Mouse (Mus musculus) stomach, embryonic 14.5 days (tissue): ENCODE results near the gene Tmem236. TPM values are rescaled to one million over a fixed set of nuclear protein-coding genes. Genes with fewer than 3 reads are reported as not detected.

ENCODE experiments used
- ATAC-seq: fragments of 200-750 bp; cut with Nextera tagmentation; 2 replicates; pipeline ENCODE4 v1.8.0; 2017; ENCODE audit warnings: low read depth, moderate TSS enrichment; ENCODE audit not compliant: insufficient number of reproducible peaks, insufficient read depth, low FRiP score
- H3K27ac ChIP-seq: fragments of 300-500 bp; sonication (generic); 2 replicates; pipeline ENCODE4 v1.5.1; 2014; ENCODE audit warnings: mild to moderate bottlenecking, low read length, moderate library complexity, mixed read lengths
- H3K27me3 ChIP-seq: fragments of 300-500 bp; sonication (generic); 2 replicates; pipeline ENCODE4 v1.6.1; 2014; ENCODE audit warnings: low read length, control low read depth, mixed read lengths; ENCODE audit not compliant: control insufficient read depth, insufficient read depth
- H3K36me3 ChIP-seq: fragments of 300-500 bp; sonication (generic); 2 replicates; pipeline ENCODE4 v1.6.1; 2014; ENCODE audit warnings: mild to moderate bottlenecking, control low read depth, low read length, moderate library complexity, mixed read lengths; ENCODE audit not compliant: control insufficient read depth, insufficient read depth
- H3K4me1 ChIP-seq: fragments of 300-500 bp; sonication (generic); 2 replicates; pipeline ENCODE4 v1.6.1; 2014; ENCODE audit warnings: low read length, control low read depth, mixed read lengths; ENCODE audit not compliant: control insufficient read depth, insufficient read depth
- H3K4me2 ChIP-seq: fragments of 300-500 bp; sonication (generic); replicated peaks from 2 replicates; pipeline ENCODE4 v1.6.1; 2014; ENCODE audit warnings: low read depth, low read length, control low read depth
- H3K4me3 ChIP-seq: fragments of 300-500 bp; sonication (generic); 2 replicates; pipeline ENCODE4 v1.5.1; 2014; ENCODE audit warnings: low read depth, low read length, control low read depth
- H3K9ac ChIP-seq: fragments of 300-500 bp; sonication (generic); replicated peaks from 2 replicates; pipeline ENCODE4 v1.6.1; 2014; ENCODE audit warnings: low read depth, mild to moderate bottlenecking, control low read depth, low read length, moderate library complexity, mixed read lengths
- H3K9me3 ChIP-seq: fragments of 300-500 bp; sonication (generic); 2 replicates; pipeline ENCODE4 v1.6.1; 2016; ENCODE audit warnings: low read depth, low read length, control low read depth; ENCODE audit not compliant: control insufficient read depth
- WGBS: fragments of 180-500 bp; shearing (Covaris S2); extraction: QIAGEN DNeasy Blood & Tissue Kit; methylation state at CpG from one replicate; pipeline ENCODE4 v1.1.7; 2014; 5-methylcytosine and 5-hydroxymethylcytosine counted together
- polyA plus RNA-seq: library from polyadenylated mRNA; unstranded; fragments of >200 nt; fragmentation: Nextera tagmentation; extraction: Ambion mirVana; gene quantifications from 2 replicates; pipeline ENCODE4 v1.2.1, GENCODE M21; 2014

Gene Tmem236
- polyA plus RNA-seq, 1 experiment from 2014 or later, result 0.26 TPM

DNA sequence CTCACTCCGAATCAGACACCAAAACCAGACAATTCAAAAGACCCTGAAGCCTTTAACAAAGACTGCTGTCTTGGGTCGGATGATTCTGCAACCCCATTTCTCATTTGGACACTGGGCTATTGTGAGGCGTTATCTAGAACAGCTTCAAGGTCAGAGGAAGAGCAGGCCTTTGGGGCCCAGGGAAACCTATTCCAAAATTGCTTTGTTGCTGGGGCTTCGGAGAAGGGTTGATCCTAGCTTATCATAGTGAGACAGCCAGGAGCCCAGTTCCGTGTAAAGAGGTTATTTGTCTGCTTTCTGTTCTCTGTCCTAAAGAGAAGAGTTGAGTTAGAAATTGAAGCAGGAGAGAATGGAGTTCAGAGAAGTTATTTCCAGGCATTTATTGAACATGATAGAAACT is 64.8 kb downstream of the Tmem236 start:
- Histone ChIP-seq H3K27me3 (no peaks in the 10 kb centered on the region), H3K9me3 (no peaks in the 10 kb centered on the region), H3K27ac (no peak overlapping the region), H3K36me3 (no peaks in the 10 kb centered on the region), H3K9ac (no peak overlapping the region), H3K4me1 (no peaks in the 10 kb centered on the region), H3K4me2 (no peak overlapping the region), H3K4me3 (no peak overlapping the region)
- WGBS, result 54% methylated on average over 5 of the region's 5 CpGs
- no peak for ATAC-seq

DNA sequence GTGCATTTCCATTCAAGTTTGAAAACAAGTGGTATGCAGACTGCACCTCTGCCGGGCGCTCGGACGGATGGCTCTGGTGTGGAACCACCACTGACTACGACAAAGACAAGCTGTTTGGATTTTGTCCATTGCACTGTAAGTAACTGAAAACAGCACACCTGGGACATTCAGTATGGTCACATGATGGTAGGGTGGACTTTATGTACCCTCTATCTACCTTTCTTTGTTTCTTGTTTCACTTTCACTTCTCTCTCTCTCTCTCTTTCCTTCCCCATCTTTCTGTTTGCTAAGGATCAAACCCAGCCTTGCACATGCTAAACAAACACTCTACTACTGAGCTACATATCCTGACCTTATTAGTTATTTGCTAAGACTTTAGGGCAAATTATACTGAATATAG is 69.8 kb downstream of the Tmem236 start:
- no peak overlapping the region for H3K27ac ChIP-seq
- no peak overlapping the region for H3K4me3 ChIP-seq
- no peak overlapping the region for H3K4me2 ChIP-seq
- no peaks in the 10 kb centered on the region for H3K27me3 ChIP-seq
- no peaks in the 10 kb centered on the region for H3K36me3 ChIP-seq
- H3K9me3 ChIP-seq, result no peaks in the 10 kb centered on the region
- no peaks in the 10 kb centered on the region for H3K4me1 ChIP-seq
- ATAC-seq, result no peak
- H3K9ac ChIP-seq, result no peak overlapping the region
- 86% methylated on average over 5 of the region's 5 CpGs for WGBS

DNA sequence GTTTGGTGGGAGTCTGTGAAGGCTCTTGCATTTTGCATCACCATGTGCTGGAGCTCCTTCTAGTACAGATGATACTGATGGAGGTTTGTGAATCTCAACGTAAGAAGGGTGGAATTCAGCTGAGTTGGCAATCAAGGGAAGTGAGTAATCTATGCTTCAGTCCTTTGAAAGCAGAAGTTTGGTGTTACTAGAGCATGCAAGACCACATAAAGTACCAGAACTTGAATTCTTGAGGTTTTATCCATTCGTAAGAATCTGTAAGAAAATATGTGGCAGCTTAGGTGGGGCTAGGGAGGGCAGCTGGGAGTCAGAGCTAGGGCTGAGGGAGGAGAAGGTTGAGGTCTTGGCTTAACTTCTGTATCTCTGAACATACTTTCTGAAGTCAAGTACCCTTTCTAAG is 70.3 kb downstream of the Tmem236 start:
- Histone ChIP-seq H3K27ac (no peak overlapping the region), H3K4me3 (no peak overlapping the region), H3K9ac (no peak overlapping the region), H3K4me1 (no peaks in the 10 kb centered on the region), H3K9me3 (no peaks in the 10 kb centered on the region), H3K27me3 (no peaks in the 10 kb centered on the region), H3K36me3 (no peaks in the 10 kb centered on the region), H3K4me2 (no peak overlapping the region)
- ATAC-seq, result no peak
- WGBS, result 70% methylated on average over 2 of the region's 2 CpGs

DNA sequence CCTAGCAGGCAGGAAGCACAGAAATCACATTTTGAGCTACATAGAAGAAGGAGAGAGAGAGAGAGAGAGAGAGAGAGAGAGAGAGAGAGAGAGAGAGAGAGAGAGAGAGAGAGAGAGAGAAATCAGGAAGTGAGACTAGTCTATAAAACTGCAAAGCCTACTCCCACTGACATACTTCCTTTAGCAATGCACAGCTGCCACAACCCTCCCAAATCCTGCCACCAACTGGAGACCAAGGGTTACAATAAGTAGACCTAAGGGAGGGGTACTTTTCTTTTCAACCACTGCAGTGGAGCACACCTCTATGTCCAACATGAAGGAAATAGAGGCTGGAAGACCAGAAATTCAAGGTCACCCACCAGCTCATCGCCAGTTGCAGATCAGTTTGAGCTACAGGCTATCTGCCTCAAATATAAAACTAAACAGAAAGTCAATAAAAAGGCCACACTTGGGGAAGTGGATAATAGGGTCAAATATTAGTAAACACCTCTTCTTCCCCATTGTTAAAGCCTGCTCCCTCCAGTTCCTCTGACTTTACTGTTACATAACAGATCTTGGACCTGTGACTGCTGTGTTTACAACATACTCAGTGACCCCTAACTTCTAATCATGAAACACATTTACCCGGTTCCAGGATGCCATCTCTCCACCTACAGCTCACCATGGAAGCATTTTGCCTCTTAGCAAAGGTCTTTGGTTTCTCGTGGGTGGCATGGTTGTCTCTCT is 75.7 kb downstream of the Tmem236 start:
- Histone ChIP-seq H3K9ac (no peak overlapping the region), H3K4me3 (no peak overlapping the region), H3K27me3 (no peaks in the 10 kb centered on the region), H3K9me3 (no peaks in the 10 kb centered on the region), H3K27ac (no peak overlapping the region), H3K36me3 (no peaks in the 10 kb centered on the region), H3K4me2 (no peak overlapping the region), H3K4me1 (no peaks in the 10 kb centered on the region)
- ATAC-seq, result no peak
- 79% methylated on average over 3 of the region's 3 CpGs for WGBS

DNA sequence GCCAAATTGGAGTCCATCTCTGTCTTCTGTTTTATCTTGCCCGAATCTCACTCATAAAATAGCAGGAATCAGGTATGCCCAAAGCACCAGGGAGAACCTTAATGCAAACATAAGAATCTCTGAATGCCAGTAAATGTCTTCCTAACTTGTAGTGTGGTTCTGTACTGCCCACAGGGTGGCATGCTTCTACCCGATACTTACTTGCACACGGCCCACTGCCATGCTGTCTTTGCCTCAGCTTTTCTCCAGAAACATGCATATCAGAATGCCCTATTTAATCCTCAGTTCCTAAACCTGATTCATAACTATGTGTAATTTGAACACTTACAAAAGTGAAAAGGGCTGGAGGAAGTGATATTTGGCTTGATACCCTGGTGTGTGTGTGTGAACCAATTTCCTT is 77.6 kb downstream of the Tmem236 start:
- Histone ChIP-seq H3K4me1 (no peaks in the 10 kb centered on the region), H3K27me3 (no peaks in the 10 kb centered on the region), H3K4me3 (no peak overlapping the region), H3K9me3 (no peaks in the 10 kb centered on the region), H3K36me3 (no peaks in the 10 kb centered on the region), H3K9ac (no peak overlapping the region), H3K4me2 (no peak overlapping the region), H3K27ac (no peak overlapping the region)
- ATAC-seq, result no peak
- WGBS, result 72% methylated on average over 3 of the region's 3 CpGs

DNA sequence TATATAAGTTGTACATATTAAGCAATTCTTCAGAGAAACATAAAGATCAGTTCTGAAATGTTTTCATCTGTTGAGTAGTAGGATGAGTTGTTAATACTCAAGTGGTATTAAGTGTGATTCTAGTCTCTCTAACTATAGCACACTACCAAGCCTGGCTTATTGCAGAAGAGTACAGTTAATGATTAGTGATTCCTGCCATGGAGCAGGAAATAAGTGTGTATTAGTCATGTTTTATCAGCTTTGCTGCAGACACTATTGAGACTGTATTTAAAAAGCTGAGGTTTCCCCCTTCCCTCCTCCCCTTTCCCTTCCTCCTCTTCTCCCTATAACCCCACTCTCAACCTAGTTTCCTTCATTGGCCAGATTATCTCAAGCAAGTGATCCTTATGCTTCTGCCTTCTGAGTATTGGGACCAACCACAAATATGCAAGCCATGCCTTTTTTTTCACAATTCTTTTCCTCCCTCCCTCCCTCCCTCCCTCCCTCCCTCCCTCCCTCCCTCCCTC is 84.1 kb downstream of the Tmem236 start:
- ATAC-seq, result peak; percentile 37; the same call in 1 of the 2 replicates
- Histone ChIP-seq H3K4me2 (no peak overlapping the region), H3K27me3 (no peaks in the 10 kb centered on the region)

DNA sequence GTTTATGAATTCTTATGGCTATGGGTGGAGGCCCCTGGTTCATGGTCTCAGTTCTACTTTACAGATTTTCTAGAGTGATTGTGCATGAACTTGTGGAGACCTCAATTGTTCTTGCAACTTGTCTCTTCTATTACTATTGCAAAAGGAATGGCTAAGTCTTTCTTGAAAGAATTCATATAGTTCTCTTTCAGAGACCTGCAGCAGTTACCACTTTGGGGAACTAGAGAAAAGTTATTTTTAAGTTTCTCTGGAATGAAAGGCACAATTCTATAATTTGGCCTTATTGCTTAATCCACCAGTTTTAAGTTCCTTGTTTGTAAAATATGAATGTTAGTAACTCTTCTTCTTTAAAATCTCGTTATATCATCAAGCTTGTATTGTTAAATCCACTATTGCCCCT is 87.8 kb downstream of the Tmem236 start:
- H3K27ac ChIP-seq, result no peak overlapping the region
- no peak overlapping the region for H3K4me2 ChIP-seq
- no peak for ATAC-seq
- no peaks in the 10 kb centered on the region for H3K4me1 ChIP-seq
- H3K36me3 ChIP-seq, result no peaks in the 10 kb centered on the region
- H3K27me3 ChIP-seq, result no peaks in the 10 kb centered on the region
- H3K4me3 ChIP-seq, result no peak overlapping the region
- no peak overlapping the region for H3K9ac ChIP-seq
- no peaks in the 10 kb centered on the region for H3K9me3 ChIP-seq
- 88% methylated on average over 1 of the region's 1 CpGs for WGBS

More for the DNA sequence above, 84.1 kb downstream of the Tmem236 start:
- H3K9me3 ChIP-seq, result no peaks in the 10 kb centered on the region
- no peaks in the 10 kb centered on the region for H3K4me1 ChIP-seq
- no peak overlapping the region for H3K9ac ChIP-seq
- H3K36me3 ChIP-seq, result no peaks in the 10 kb centered on the region
- no peak overlapping the region for H3K4me3 ChIP-seq
- H3K27ac ChIP-seq, result no peak overlapping the region

DNA sequence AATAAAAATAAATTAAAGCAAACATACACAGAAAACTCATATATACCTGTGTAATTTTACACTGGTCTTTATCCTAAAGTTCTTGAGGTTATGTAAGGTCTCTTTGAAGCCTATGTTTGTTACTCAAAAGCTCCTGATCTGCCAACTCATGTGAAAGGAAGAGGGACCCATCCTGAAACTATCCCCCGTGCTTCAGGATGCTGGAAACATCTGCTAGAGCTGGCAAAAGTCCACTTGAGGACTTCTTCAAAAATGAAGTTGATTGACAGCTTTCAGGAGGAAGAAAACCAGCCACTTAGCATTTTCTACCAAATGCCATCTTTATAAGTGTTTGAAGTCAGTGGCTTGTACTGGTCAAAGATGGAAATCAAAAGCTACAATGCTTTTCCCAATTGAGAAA is 94.8 kb downstream of the Tmem236 start:
- Histone ChIP-seq H3K36me3 (no peaks in the 10 kb centered on the region), H3K4me1 (no peaks in the 10 kb centered on the region), H3K27ac (no peak overlapping the region), H3K27me3 (no peaks in the 10 kb centered on the region), H3K4me3 (no peak overlapping the region), H3K9me3 (no peaks in the 10 kb centered on the region), H3K9ac (no peak overlapping the region), H3K4me2 (no peak overlapping the region)
- 60% methylated on average over 1 of the region's 1 CpGs for WGBS
- ATAC-seq, result no peak
